Mouse (Mus musculus) testis, adult 10 weeks (tissue): ENCODE measurements around the gene Tnnt2. TPM values are rescaled to one million over a fixed set of nuclear protein-coding genes. Genes with fewer than 3 reads are reported as not detected.

Source experiments
- polyA plus RNA-seq: library from polyadenylated mRNA; stranded (reverse); fragments of 350-450 nt; fragmentation: Illumina TruSeq; extraction: RNeasy Lipid Tissue Mini Kit (QIAGEN cat#74804); gene quantifications from one replicate; pipeline ENCODE4 v1.2.3, GENCODE M21; 2014; ENCODE audit warnings: low read depth, low replicate concordance

The Tnnt2 gene
- 1.5 TPM for polyA plus RNA-seq

GRCm38 (mm10) chr1:135835716-135836483, at the start of gene Tnnt2:
Tnnt2 (plus strand) TSS chr1:135836354.

GRCm38 (mm10) chr1:135818481-135819086, 17.6 kb upstream of the Tnnt2 start, which contains the start of gene Lad1:
Lad1 (plus strand) TSS chr1:135818598.

Other genes with a start within 250 kb of the Tnnt2 start
- gene Nav1, start 229.1 kb upstream of the Tnnt2 start, polyA plus RNA-seq: 1.1 TPM
- 7.6 TPM for gene Csrp1, start 116.3 kb upstream of the Tnnt2 start, polyA plus RNA-seq
- 0.32 TPM for gene Phlda3, start 70.2 kb upstream of the Tnnt2 start, polyA plus RNA-seq
- gene Tnni1, start 56.9 kb upstream of the Tnnt2 start, polyA plus RNA-seq: not detected
- gene Lad1, start 17.8 kb upstream of the Tnnt2 start, polyA plus RNA-seq: not detected
- gene Pkp1, start 82.9 kb downstream of the Tnnt2 start, polyA plus RNA-seq: 0.21 TPM
- gene Igfn1, start 170.0 kb downstream of the Tnnt2 start, polyA plus RNA-seq: 0.11 TPM
- gene Tmem9, start 171.8 kb downstream of the Tnnt2 start, polyA plus RNA-seq: 1.7 TPM
- not detected for gene Ascl5, start 214.4 kb downstream of the Tnnt2 start, polyA plus RNA-seq
- gene Cacna1s, start 216.4 kb downstream of the Tnnt2 start, polyA plus RNA-seq: 0.84 TPM